Mouse (Mus musculus) kidney, postnatal 4 days (tissue): Measurements from ENCODE around the gene Pygo1.

Source experiments
- DNase-seq, 2 experiments: peaks; one replicate each; pipeline ENCODE4 v3.0.0; 2021; ENCODE audit warnings: mixed read lengths in 2 of 2

Gene Pygo1

GRCm38 (mm10) chr9:72996167-72996566 is 70.7 kb downstream of the Pygo1 start:
- no peak for DNase-seq

- no peak for DNase-seq
These were observed 71.4 kb downstream of the Pygo1 start for GRCm38 (mm10) chr9:72996806-72997205.

GRCm38 (mm10) chr9:73000487-73000886 is 75.0 kb downstream of the Pygo1 start:
- DNase-seq, result no peak

- no peak for DNase-seq
These were observed 76.0 kb downstream of the Pygo1 start for GRCm38 (mm10) chr9:73001314-73002011.
